8 mouse cellular contexts compared by ENCODE assay signal in the genomic region with DNA sequence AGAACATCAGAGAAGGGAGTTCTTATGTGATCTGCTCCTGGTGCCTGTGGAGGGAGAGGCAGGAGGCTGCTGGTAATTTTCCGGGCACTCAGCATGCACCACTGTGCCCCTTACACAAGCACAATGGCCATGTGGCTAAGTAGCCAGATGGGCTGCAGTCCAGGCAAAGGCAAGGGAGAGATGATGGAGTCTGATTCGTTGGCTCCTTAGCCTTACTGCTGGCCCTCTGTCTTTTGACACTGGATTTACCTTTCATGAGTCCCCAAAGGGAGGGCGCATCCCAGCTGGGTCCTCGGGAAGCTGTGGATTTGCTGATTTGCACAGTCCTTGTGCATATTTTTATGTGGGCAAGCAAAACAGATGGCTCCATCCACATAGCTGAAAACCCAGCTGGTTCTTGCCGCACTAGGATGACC.
DNase-seq lines count a peak whose midpoint lies in the region; ATAC-seq and TF ChIP-seq lines count a peak whose summit lies in the region.

No protein-coding gene starts in this region.

- intact Hi-C loops in left cerebral cortex, postnatal 14 days (cut with DNase I): no loop called here
- intact Hi-C loops in gastrocnemius, postnatal 14 days (cut with DNase I; ENCODE audit: low total_unique reads): loop anchor here (10.0 kb wide), 1 partner anchor 71 kb away; the partner anchor contains the start of gene 1700025G04Rik

- H3K27me3 ChIP-seq in intestine, embryonic 14.5 days (replicated peaks; ENCODE audit: control insufficient read depth, insufficient read depth, low read length): no peaks in the 10 kb centered on the region
- no peaks in the 10 kb centered on the region for H3K27me3 ChIP-seq in intestine, postnatal 0 days (replicated peaks; ENCODE audit: control insufficient read depth, insufficient read depth, low read length)
- no peaks in the 10 kb centered on the region for H3K27me3 ChIP-seq in forebrain, embryonic 15.5 days

- 0 out of 2 replicates have a peak overlapping the region, but pooled peaks have one; percentile 1 for H3K27ac ChIP-seq in intestine, embryonic 14.5 days (ENCODE audit: low read depth)
- H3K27ac ChIP-seq in intestine, postnatal 0 days (ENCODE audit: low read depth, low read length): no peak overlapping the region
- H3K27ac ChIP-seq in forebrain, embryonic 15.5 days (replicated peaks): peak overlapping the region; percentile 84

- TF ChIP-seq CTCF in intestine, postnatal 0 days (IDR thresholded peaks at IDR 0.05; ENCODE audit: low read depth): no peak

- H3K36me3 ChIP-seq in intestine, embryonic 14.5 days (ENCODE audit: control insufficient read depth, insufficient read depth, low read length): no peaks in the 10 kb centered on the region
- H3K36me3 ChIP-seq in intestine, postnatal 0 days (ENCODE audit: control insufficient read depth, insufficient read depth): no peaks in the 10 kb centered on the region
- no peaks in the 10 kb centered on the region for H3K36me3 ChIP-seq in forebrain, embryonic 15.5 days

- DNase-seq in intestine, embryonic 14.5 days (ENCODE audit: low spot score): no peak
- DNase-seq in left cerebral cortex, postnatal 14 days (ENCODE audit: low spot score in 2 of 2): peak; percentile 48 to 57
- DNase-seq in retina, postnatal 1 day: peak; percentile 62
- DNase-seq in gastrocnemius, postnatal 14 days: no peak
- DNase-seq in MN1 (ENCODE audit: low spot score): no peak
- no peak for DNase-seq in thymus, postnatal 25 days

- no peak for ATAC-seq in intestine, embryonic 14.5 days (replicated peaks; ENCODE audit: low FRiP score, low TSS enrichment, low read depth)
- no peak for ATAC-seq in intestine, postnatal 0 days
- peak; percentile 81 for ATAC-seq in forebrain, embryonic 15.5 days (replicated peaks)

- no peaks in the 10 kb centered on the region for H3K9me3 ChIP-seq in intestine, embryonic 14.5 days (ENCODE audit: control insufficient read depth, low read length)
- no peaks in the 10 kb centered on the region for H3K9me3 ChIP-seq in intestine, postnatal 0 days (ENCODE audit: control insufficient read depth)
- H3K9me3 ChIP-seq in forebrain, embryonic 15.5 days: no peaks in the 10 kb centered on the region

- no peak overlapping the region for H3K9ac ChIP-seq in intestine, embryonic 14.5 days (ENCODE audit: low read length)
- no peak overlapping the region for H3K9ac ChIP-seq in intestine, postnatal 0 days (ENCODE audit: low read depth, low read length)
- no peak overlapping the region for H3K9ac ChIP-seq in forebrain, embryonic 15.5 days (replicated peaks)

- peaks cover 8% of the 10 kb centered on the region; the same call in 1 of the 2 replicates for H3K4me1 ChIP-seq in intestine, embryonic 14.5 days (replicated peaks; ENCODE audit: control insufficient read depth, insufficient read depth, low read length)
- H3K4me1 ChIP-seq in intestine, postnatal 0 days (replicated peaks; ENCODE audit: control insufficient read depth, insufficient read depth, low read length): no peaks in the 10 kb centered on the region
- peaks cover 16% of the 10 kb centered on the region for H3K4me1 ChIP-seq in forebrain, embryonic 15.5 days

- no peak overlapping the region for H3K4me3 ChIP-seq in intestine, embryonic 14.5 days (ENCODE audit: low read depth, low read length)
- H3K4me3 ChIP-seq in intestine, postnatal 0 days (ENCODE audit: low read depth, low read length): no peak overlapping the region
- H3K4me3 ChIP-seq in forebrain, embryonic 15.5 days: no peak overlapping the region

- no peak overlapping the region for H3K4me2 ChIP-seq in intestine, embryonic 14.5 days (ENCODE audit: low read length)
- H3K4me2 ChIP-seq in intestine, postnatal 0 days (replicated peaks; ENCODE audit: low read depth): no peak overlapping the region
- no peak overlapping the region for H3K4me2 ChIP-seq in forebrain, embryonic 15.5 days (replicated peaks)

- WGBS in intestine, embryonic 14.5 days: 67% methylated on average over 5 of the region's 5 CpGs
- WGBS in intestine, postnatal 0 days: 82% methylated on average over 5 of the region's 5 CpGs
- 20% methylated on average over 5 of the region's 5 CpGs for WGBS in forebrain, embryonic 15.5 days

Comparison
In these comparisons a context has a peak if more than half of its experiments do, and no peak if none do; other contexts are left out.
1. DNase-seq: peak in left cerebral cortex, postnatal 14 days (2 of 2) and retina, postnatal 1 day (single experiment); none in intestine, embryonic 14.5 days (single experiment), gastrocnemius, postnatal 14 days (single experiment), MN1 (single experiment) and thymus, postnatal 25 days (single experiment).